Mouse (Mus musculus) megakaryocyte, embryonic 14.5 days (primary cell): ENCODE measurements around the gene Prkacb.

ENCODE experiments used
- FLI1 ChIP-seq: IDR thresholded peaks from 2 replicates; pipeline ENCODE4 v1.6.1; 2012; ENCODE audit warnings: low read length, inconsistent platforms, mixed read lengths
- GATA1 ChIP-seq: IDR thresholded peaks from 3 replicates; pipeline ENCODE4 v1.6.1; 2012; ENCODE audit warnings: mixed read lengths, low read length, inconsistent platforms, borderline replicate concordance

DNA sequence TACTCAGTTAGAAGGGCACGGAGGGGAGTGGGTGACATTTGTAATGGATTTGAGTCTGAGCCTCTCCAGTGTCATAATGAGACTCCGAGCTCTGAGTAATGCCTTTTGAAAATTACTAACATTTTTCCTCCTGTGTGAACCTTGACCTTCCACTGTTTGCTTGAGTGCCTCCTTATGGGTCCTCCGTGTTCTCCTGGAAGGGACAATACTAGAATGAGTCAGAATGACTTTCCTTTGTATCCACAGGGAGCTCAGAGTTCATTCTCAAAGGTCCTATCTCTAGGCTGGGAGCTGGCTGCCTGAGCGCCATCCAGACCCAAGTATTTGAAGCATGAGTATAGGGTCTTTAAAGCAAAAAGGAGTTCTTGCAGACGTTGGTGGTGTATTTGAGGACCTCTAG lies 94.5 kb downstream of the Prkacb start:
- no peak for TF ChIP-seq GATA1
- TF ChIP-seq FLI1 = no peak
